ENCODE assay signal across 10 mouse cellular contexts in the genomic region with DNA sequence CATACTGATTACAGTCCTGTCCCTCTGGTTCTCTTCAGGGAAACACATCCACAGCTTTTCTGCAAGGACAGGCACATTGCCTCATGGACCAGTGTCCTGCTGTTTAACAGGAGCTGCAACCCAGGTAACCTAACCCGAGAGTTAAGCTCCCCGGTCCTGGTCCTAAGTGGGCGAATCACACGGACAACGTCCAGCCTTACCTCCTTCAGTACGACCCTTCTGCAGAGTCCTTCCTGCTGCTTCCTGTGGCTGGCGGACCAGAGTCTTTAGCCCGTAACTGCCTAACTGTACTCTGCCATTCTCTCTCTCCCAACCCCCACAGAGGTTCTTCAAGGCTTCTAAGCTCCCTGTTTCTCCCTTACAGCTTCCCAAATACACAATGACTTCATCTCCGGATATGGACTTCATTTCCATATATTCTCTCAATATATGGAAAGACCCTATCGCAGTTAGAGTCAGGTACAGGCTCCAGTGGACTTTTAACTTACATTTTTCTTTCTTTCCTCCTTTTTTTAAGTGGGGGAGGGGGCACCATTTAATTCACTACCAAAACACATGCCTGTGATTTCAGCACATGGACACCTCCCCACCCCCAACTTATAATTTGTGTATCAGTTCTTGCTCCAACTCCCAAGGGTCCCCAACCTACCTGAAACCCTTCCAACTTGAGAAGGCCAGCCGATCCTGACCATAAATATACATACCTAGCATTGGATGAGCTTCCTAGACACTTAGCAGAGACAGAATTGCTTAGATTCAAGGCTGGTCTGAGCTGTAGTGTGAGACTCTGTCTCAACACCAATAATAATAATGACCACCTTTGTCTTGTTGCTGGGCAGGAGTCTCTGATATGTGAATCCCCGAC. TPM values are rescaled to one million over a fixed set of nuclear protein-coding genes. Genes with fewer than 3 reads are reported as not detected.
DNase-seq lines count a peak whose midpoint lies in the region; ATAC-seq lines count a peak whose summit lies in the region.
"Had no signal": no experiment of that assay in that cellular context is flagged by ENCODE, and none has a peak within 500 bp of the region (broad histone marks: within the 10 kb centered on the region; RNA-seq: fewer than 3 reads in every experiment).

No protein-coding gene starts in this region.

- H3K4me2 ChIP-seq in forebrain, embryonic 16.5 days (ENCODE audit: low read length) = no peak overlapping the region
- peak overlapping the region; percentile 33; the same call in 1 of the 2 replicates for H3K4me2 ChIP-seq in kidney, embryonic 15.5 days
- no peak overlapping the region for H3K4me2 ChIP-seq in embryonic facial prominence, embryonic 12.5 days (replicated peaks)
- peak overlapping the region; percentile 9; the same call in 1 of the 2 replicates for H3K4me2 ChIP-seq in limb, embryonic 12.5 days

- 64% methylated on average over 12 of the region's 12 CpGs for WGBS in forebrain, embryonic 10.5 days
- WGBS in forebrain, embryonic 16.5 days = 63% methylated on average over 12 of the region's 12 CpGs
- WGBS in kidney, embryonic 15.5 days = 31% methylated on average over 12 of the region's 12 CpGs
- 43% methylated on average over 12 of the region's 12 CpGs for WGBS in embryonic facial prominence, embryonic 12.5 days
- WGBS in limb, embryonic 12.5 days = 34% methylated on average over 12 of the region's 12 CpGs

- H3K27me3 ChIP-seq in forebrain, embryonic 10.5 days (ENCODE audit: poor library complexity, severe bottlenecking) = peaks cover 26% of the 10 kb centered on the region
- H3K27me3 ChIP-seq in forebrain, embryonic 16.5 days (replicated peaks; ENCODE audit: control insufficient read depth, insufficient read depth, low read length) = no peaks in the 10 kb centered on the region
- no peaks in the 10 kb centered on the region; the same call in 1 of the 2 replicates for H3K27me3 ChIP-seq in kidney, embryonic 15.5 days
- no peaks in the 10 kb centered on the region for H3K27me3 ChIP-seq in embryonic facial prominence, embryonic 12.5 days
- H3K27me3 ChIP-seq in limb, embryonic 12.5 days = no peaks in the 10 kb centered on the region
- H3K27me3 ChIP-seq: Patski had no signal

- no peaks in the 10 kb centered on the region for H3K36me3 ChIP-seq in forebrain, embryonic 10.5 days (replicated peaks)
- no peaks in the 10 kb centered on the region for H3K36me3 ChIP-seq in forebrain, embryonic 16.5 days (ENCODE audit: control insufficient read depth, insufficient read depth)
- H3K36me3 ChIP-seq in kidney, embryonic 15.5 days = no peaks in the 10 kb centered on the region
- no peaks in the 10 kb centered on the region for H3K36me3 ChIP-seq in embryonic facial prominence, embryonic 12.5 days
- H3K36me3 ChIP-seq in limb, embryonic 12.5 days = no peaks in the 10 kb centered on the region

- DNase-seq in forebrain, embryonic 10.5 days (ENCODE audit: extremely low spot score, low spot score) = no peak
- DNase-seq in kidney, adult 9 months = no peak
- no peak for DNase-seq in right cerebral cortex, postnatal 4 days
- no peak for DNase-seq in layer of hippocampus, postnatal 36 days
- DNase-seq: layer of hippocampus, adult 9-11 months had no signal

- ATAC-seq in forebrain, embryonic 16.5 days = no peak
- no peak for ATAC-seq in kidney, embryonic 15.5 days (replicated peaks; ENCODE audit: low FRiP score)
- no peak for ATAC-seq in embryonic facial prominence, embryonic 12.5 days (ENCODE audit: insufficient number of reproducible peaks, insufficient read depth, low FRiP score, low TSS enrichment)
- ATAC-seq in limb, embryonic 12.5 days (ENCODE audit: insufficient number of reproducible peaks, insufficient read depth, low FRiP score, low TSS enrichment, low read depth) = no peak
- ATAC-seq: Patski had no signal

- H3K9ac ChIP-seq in forebrain, embryonic 16.5 days (replicated peaks; ENCODE audit: low read depth, low read length) = no peak overlapping the region
- H3K9ac ChIP-seq in kidney, embryonic 15.5 days = peak overlapping the region; percentile 26; the same call in 1 of the 2 replicates
- H3K9ac ChIP-seq in embryonic facial prominence, embryonic 12.5 days = no peak overlapping the region
- no peak overlapping the region; the same call in 1 of the 2 replicates for H3K9ac ChIP-seq in limb, embryonic 12.5 days (replicated peaks)

- peak overlapping the region; percentile 74 for H3K27ac ChIP-seq in forebrain, embryonic 10.5 days
- H3K27ac ChIP-seq in forebrain, embryonic 16.5 days (ENCODE audit: low read length) = no peak overlapping the region
- H3K27ac ChIP-seq in kidney, embryonic 15.5 days = peak overlapping the region; percentile 96
- peak overlapping the region; percentile 7; the same call in 1 of the 2 replicates for H3K27ac ChIP-seq in embryonic facial prominence, embryonic 12.5 days
- H3K27ac ChIP-seq in limb, embryonic 12.5 days = peak overlapping the region; percentile 74

- H3K4me3 ChIP-seq in forebrain, embryonic 10.5 days = peak overlapping the region; percentile 12; the same call in 1 of the 2 replicates
- H3K4me3 ChIP-seq in forebrain, embryonic 16.5 days (replicated peaks; ENCODE audit: low read length) = no peak overlapping the region
- H3K4me3 ChIP-seq in kidney, embryonic 15.5 days (replicated peaks) = no peak overlapping the region
- no peak overlapping the region for H3K4me3 ChIP-seq in embryonic facial prominence, embryonic 12.5 days
- no peak overlapping the region for H3K4me3 ChIP-seq in limb, embryonic 12.5 days (replicated peaks)

- H3K4me1 ChIP-seq in forebrain, embryonic 10.5 days = peaks cover 95% of the 10 kb centered on the region
- peaks cover 29% of the 10 kb centered on the region for H3K4me1 ChIP-seq in forebrain, embryonic 16.5 days (replicated peaks; ENCODE audit: control insufficient read depth, insufficient read depth, low read length)
- peaks cover 99% of the 10 kb centered on the region for H3K4me1 ChIP-seq in kidney, embryonic 15.5 days
- peaks cover 64% of the 10 kb centered on the region for H3K4me1 ChIP-seq in embryonic facial prominence, embryonic 12.5 days
- peaks cover 75% of the 10 kb centered on the region for H3K4me1 ChIP-seq in limb, embryonic 12.5 days (replicated peaks)

- no peaks in the 10 kb centered on the region for H3K9me3 ChIP-seq in forebrain, embryonic 10.5 days
- no peaks in the 10 kb centered on the region for H3K9me3 ChIP-seq in forebrain, embryonic 16.5 days (ENCODE audit: control insufficient read depth, low read length)
- H3K9me3 ChIP-seq in kidney, embryonic 15.5 days (replicated peaks) = no peaks in the 10 kb centered on the region
- H3K9me3 ChIP-seq in embryonic facial prominence, embryonic 12.5 days = no peaks in the 10 kb centered on the region
- H3K9me3 ChIP-seq in limb, embryonic 12.5 days = no peaks in the 10 kb centered on the region

RNA-seq across cellular contexts. Expression of gene Bahcc1, which starts 11.6 kb away (rescaled TPM):
- 13.7 and 16.1 TPM in 2 replicates for polyA plus RNA-seq in forebrain, embryonic 10.5 days (2016; fragmentation: Nextera tagmentation; extraction: Ambion mirVana)
- 14.5 and 14.8 TPM in 2 replicates for polyA plus RNA-seq in forebrain, embryonic 16.5 days (2015; fragmentation: Nextera tagmentation; extraction: Ambion mirVana)
- polyA plus RNA-seq in kidney, embryonic 15.5 days (2015; fragmentation: Nextera tagmentation; extraction: Ambion mirVana) = 11.8 and 14.1 TPM in 2 replicates
- polyA plus RNA-seq in embryonic facial prominence, embryonic 12.5 days (2016; fragmentation: Nextera tagmentation; extraction: Ambion mirVana) = 16.8 and 18.8 TPM in 2 replicates
- 18.3 and 18.5 TPM in 2 replicates for polyA plus RNA-seq in limb, embryonic 12.5 days (2016; fragmentation: Nextera tagmentation; extraction: Ambion mirVana)
- total RNA-seq in layer of hippocampus, postnatal 36 days (2021) = 10 to 100 TPM; 19.6 to 20.0 TPM

Comparison
In these comparisons a context has a peak if more than half of its experiments do, and no peak if none do; other contexts are left out.
1. H3K4me2 ChIP-seq: peak in kidney, embryonic 15.5 days (single experiment) and limb, embryonic 12.5 days (single experiment); none in forebrain, embryonic 16.5 days (single experiment) and embryonic facial prominence, embryonic 12.5 days (single experiment).